Mouse (Mus musculus): ENCODE data around the gene H2-M10.6.

- TF ChIP-seq EP300 (IDR thresholded peaks at IDR 0.05; ENCODE audit: low read depth) = no peak
- TF ChIP-seq CTCF (IDR thresholded peaks at IDR 0.05; ENCODE audit: low read depth) = no peak
Observed at GRCm38 (mm10) chr17:36763816-36764215, 48.2 kb upstream of the H2-M10.6 start.
